Mouse (Mus musculus) lung, postnatal 0 days (tissue): Measurements from ENCODE around the gene Dhdh.

Experiments
- CTCF ChIP-seq: IDR thresholded peaks from 2 replicates; pipeline ENCODE4 v1.5.1; 2016; ENCODE audit warnings: antibody characterized with exemption, mild to moderate bottlenecking
- EP300 ChIP-seq: IDR thresholded peaks from 2 replicates; pipeline ENCODE4 v1.6.1; 2016; ENCODE audit warnings: antibody characterized with exemption, mild to moderate bottlenecking, control low read depth

- TF ChIP-seq CTCF (no peak), EP300 (no peak)
Observed at GRCm38 (mm10) chr7:45481374-45481927, 7.2 kb downstream of the Dhdh start, which contains the start of gene Tulp2.
